Mouse (Mus musculus) kidney, adult 9 months (tissue): ENCODE data around the gene Zgrf1.
A peak's percentile ranks its signal among the peaks of the same experiment; 100 is the strongest.

Source experiments
- DNase-seq: peaks from one replicate; pipeline ENCODE4 v3.0.0; 2022

The Zgrf1 gene

DNA sequence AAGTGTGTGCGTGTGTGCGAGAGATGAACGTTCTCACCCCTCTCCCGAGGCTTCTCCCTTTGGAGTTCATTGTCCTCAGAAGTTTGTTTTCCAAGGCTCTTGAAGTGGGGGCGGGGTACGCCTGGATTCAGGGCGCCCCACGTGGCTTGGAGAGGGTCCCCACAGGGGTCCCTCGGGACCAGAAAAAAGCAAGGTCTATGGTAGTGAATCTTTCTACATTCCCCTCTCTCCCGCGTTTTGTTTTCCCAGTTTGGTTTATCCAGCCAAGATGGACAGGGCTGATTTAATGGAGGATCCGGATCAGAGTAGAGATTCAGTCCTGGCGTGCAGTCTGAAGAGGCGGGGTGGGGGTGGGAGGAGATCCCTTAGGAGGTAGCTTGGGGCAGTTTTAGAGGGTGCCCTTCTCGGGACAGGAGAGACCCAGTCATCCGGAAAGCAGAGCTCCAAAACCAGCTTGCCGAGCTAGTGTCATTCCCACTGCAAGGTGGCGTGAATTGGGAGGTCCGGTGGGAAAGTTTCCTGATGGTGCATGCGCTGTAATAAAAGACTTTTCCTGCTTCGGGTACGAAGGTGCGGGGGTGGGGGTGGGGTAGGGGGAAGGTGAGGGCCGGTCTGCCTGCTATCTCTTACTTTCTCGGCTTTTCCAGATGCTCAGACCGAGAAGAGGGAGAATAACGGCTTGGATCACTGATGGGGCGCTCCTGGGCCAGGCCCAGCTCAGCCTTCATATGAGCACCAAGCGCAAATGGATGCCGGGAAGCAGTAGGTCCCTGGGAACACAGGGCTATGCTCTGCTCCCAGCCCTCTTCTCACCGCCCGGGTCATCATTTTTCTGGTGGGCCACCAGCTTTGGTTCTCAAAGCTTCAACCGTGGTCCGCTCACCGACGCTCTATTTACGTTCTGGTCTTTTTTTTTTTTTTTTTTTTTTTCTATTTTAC lies 87.7 kb downstream of the Zgrf1 start:
- peak; percentile 75 for DNase-seq

DNA sequence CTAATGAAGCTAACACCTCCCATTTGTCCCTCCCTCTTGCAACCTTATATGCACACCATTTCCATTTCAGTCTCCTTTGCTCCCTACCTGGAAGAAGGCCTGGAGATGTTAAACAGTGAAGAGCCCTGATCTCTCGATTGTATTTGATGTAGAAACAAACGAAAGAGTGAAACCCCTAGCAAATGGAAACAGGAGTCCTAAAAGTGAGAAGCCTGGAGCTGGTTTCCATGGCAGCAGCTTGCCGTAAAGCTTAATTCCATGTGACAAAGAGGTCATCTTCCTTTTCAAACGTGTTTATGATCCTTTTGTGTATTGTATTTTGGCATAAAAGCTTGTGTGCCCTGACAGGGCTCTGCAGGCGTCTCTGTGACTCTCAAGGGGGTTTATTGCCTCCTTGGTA lies 88.9 kb downstream of the Zgrf1 start:
- no peak for DNase-seq

DNA sequence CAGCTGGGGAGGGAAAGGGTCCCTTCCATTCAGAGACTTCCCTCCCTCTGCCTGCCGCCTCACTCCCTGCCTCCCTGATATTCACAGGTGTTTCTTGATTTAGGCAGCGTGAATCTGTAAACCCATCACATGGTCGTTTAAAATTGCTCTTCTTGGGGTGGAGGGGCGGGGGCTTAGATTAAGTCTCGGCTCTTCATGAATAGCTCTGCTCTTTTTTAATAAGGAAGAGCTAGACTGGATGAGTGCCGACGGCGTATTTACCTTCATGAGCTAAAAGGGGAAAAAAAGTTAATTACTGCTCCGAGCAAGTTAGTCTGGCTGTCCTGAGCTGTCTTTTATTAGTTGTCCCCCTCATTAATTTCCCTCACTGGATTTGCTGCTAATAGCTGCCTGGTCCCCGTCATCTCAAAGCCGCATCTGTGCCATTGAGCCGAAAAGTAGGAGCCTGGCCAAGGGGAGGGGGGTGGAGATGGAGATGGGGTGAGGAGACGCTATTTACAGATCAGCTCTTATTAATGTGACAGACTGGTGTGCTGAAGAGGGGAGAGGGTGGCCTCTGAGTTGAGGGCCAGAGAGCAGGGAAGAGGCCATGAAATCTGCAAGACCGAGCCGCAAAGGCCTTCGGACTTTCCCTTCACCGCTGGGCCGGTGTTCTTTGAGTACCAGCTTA lies 93.0 kb downstream of the Zgrf1 start:
- no peak for DNase-seq

DNA sequence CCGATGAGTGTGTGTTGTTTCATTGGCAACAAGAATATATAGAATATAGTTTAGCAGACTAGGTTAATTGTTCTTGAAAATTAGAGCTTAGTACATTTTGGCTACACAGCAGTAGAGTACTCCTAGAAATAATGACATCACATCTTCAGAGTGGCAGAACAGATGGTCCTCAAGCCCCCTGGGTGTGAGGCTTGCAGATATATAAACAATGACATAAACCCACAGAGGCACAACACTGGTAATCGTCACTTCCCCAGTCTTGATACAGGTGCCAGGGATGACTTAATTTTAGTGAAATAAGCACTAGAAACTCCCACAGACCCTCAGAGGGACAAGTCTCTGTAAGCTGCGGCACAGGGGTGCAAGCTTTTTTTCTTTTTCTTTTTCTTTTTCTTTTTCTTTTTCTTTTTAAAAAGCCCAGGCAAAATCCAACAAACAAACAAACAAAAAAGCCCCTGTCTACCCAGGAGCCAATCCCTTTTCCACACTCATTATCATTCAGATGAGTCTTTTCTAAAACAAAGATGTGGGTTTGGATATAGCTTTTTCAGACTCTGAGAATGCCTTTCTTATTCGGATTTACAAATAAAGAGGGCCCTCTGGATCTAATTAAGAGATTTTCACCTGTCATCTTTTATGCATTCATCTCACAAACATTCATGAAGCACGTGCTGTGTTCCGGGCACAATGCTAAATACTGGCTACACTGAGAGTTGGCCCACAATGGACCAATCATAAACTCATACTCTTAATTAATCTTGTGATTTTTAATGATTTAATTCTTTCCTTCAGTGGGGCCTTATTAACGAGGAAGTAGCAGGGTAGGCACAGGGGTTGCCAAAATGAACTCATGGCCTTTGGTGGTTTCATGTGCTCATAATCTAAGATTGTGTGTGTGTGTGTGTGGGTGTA lies 98.7 kb downstream of the Zgrf1 start:
- no peak for DNase-seq

DNA sequence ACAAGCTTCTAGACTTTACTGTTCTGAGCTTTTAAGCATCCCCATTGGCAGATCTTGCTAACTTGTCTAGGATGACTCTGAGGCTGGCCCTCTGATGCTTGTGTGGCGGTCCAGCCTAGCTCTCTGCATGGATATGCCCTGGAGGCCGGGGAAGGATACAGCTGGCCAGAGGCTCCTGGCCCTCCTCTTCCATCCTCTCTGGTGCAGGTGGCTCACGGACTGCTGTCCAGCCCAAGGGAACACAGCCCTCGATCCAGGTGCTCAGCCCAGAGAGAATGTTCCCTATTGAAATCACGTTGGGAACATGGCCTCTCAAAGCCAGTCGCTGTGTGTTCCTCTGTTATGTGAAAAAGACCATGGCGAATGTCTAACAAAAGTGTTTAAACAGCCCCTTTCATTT lies 107.4 kb downstream of the Zgrf1 start:
- no peak for DNase-seq

DNA sequence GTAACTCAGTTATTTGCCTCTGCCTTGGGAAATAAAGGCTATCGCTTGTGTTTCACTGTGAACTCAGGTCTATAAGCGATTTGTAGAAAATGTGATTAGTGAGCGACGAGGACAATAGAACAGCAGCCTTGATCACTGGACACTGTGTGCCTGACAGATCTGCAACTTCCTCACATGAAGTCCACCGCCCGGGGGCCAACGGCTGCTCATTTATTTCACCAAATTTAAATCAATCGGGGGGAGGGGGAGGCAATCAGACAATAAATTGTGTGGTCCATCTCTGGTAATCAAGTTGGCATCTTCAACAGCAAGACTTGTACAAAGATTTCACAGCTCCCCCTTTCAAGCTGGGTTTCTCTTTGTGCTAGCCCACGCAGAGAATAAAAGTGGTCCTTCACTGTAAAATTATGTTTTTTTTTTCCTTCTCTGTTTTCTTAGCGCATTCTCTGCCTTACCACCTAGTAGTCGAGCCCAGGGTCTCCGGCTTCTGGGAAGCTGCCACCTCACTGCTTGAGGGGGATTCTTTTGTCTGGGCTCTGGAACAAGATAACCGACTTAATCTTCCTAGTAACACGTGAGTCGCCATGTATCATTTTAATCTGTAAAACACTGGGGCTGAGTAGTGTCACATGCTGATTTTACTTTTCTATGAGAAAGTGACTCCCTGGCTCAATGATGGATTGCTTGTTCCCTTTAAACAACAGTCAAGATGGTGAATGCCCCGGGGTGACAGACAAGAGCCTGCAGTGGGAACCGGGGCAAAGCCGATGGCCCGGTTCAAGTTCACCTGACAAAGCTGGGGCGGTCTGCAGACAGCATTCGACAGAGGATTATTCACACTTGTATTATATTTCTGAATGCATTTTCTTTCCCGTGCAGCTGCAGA lies 108.6 kb downstream of the Zgrf1 start:
- no peak for DNase-seq
